Mouse (Mus musculus): ENCODE measurements around the gene Cbr4.

Cbr4 gene

GRCm38 (mm10) chr8:61487597-61488156 is at the start of gene Cbr4:
Gene Cbr4, plus strand, starts transcription at chr8:61487734.
- peak; percentile 86 for DNase-seq

GRCm38 (mm10) chr8:61442988-61443387 is 44.5 kb upstream of the Cbr4 start:
- DNase-seq, result no peak

- DNase-seq, result no peak
Measured at GRCm38 (mm10) chr8:61444358-61444757, 43.2 kb upstream of the Cbr4 start.

- DNase-seq, result no peak
Measured at GRCm38 (mm10) chr8:61446329-61446728, 41.2 kb upstream of the Cbr4 start.

- no peak for DNase-seq
Measured at GRCm38 (mm10) chr8:61448100-61448499, 39.4 kb upstream of the Cbr4 start.

- DNase-seq, result no peak
Measured at GRCm38 (mm10) chr8:61448881-61449280, 38.7 kb upstream of the Cbr4 start.

GRCm38 (mm10) chr8:61450916-61451575 is 36.5 kb upstream of the Cbr4 start:
- no peak for DNase-seq

GRCm38 (mm10) chr8:61451721-61452337 is 35.7 kb upstream of the Cbr4 start:
- DNase-seq, result no peak

- DNase-seq, result no peak
Measured at GRCm38 (mm10) chr8:61459763-61460162, 27.8 kb upstream of the Cbr4 start.

- DNase-seq, result no peak
Measured at GRCm38 (mm10) chr8:61462221-61462620, 25.3 kb upstream of the Cbr4 start.

- no peak for DNase-seq
Measured at GRCm38 (mm10) chr8:61464393-61464792, 23.1 kb upstream of the Cbr4 start.

GRCm38 (mm10) chr8:61466696-61467552 is 20.6 kb upstream of the Cbr4 start:
- no peak for DNase-seq

GRCm38 (mm10) chr8:61467553-61467815 is 20.1 kb upstream of the Cbr4 start:
- DNase-seq, result no peak

GRCm38 (mm10) chr8:61470213-61470612 is 17.3 kb upstream of the Cbr4 start:
- DNase-seq, result no peak

GRCm38 (mm10) chr8:61475251-61475673 is 12.3 kb upstream of the Cbr4 start:
- DNase-seq, result no peak

- no peak for DNase-seq
Measured at GRCm38 (mm10) chr8:61476160-61476559, 11.4 kb upstream of the Cbr4 start.

GRCm38 (mm10) chr8:61478150-61478549 is 9.4 kb upstream of the Cbr4 start:
- DNase-seq, result no peak

GRCm38 (mm10) chr8:61478793-61479192 is 8.7 kb upstream of the Cbr4 start:
- no peak for DNase-seq

- DNase-seq, result peak; percentile 68
Measured at GRCm38 (mm10) chr8:61479506-61480214, 7.9 kb upstream of the Cbr4 start.

GRCm38 (mm10) chr8:61480260-61480967 is 7.1 kb upstream of the Cbr4 start:
- no peak for DNase-seq

- no peak for DNase-seq
Measured at GRCm38 (mm10) chr8:61486923-61487529, 508 bp upstream of the Cbr4 start.

GRCm38 (mm10) chr8:61488631-61489030 is 1.1 kb downstream of the Cbr4 start:
- DNase-seq, result no peak
